Mouse (Mus musculus) yolk sac, embryonic 10.5 days (tissue): ENCODE data around the gene Gpr165.

Source experiments
- DNase-seq: peaks from one replicate; pipeline ENCODE4 v3.0.0-alpha.2; 2017; ENCODE audit warnings: low spot score

The Gpr165 gene

GRCm38 (mm10) chrX:96712907-96713774 lies at the start of gene Gpr165:
Gene Gpr165 (plus strand): TSS chrX:96713441.
- no peak for DNase-seq

- DNase-seq, result no peak
Measured at GRCm38 (mm10) chrX:96674871-96675270, 38.4 kb upstream of the Gpr165 start.
